Mouse (Mus musculus): ENCODE data around the gene Stx4a. TPM values are rescaled to one million over a fixed set of nuclear protein-coding genes. Genes with fewer than 3 reads are reported as not detected.

Stx4a gene
- polyA plus RNA-seq, 1 experiment from 2014 or later = 18.9 TPM

DNA sequence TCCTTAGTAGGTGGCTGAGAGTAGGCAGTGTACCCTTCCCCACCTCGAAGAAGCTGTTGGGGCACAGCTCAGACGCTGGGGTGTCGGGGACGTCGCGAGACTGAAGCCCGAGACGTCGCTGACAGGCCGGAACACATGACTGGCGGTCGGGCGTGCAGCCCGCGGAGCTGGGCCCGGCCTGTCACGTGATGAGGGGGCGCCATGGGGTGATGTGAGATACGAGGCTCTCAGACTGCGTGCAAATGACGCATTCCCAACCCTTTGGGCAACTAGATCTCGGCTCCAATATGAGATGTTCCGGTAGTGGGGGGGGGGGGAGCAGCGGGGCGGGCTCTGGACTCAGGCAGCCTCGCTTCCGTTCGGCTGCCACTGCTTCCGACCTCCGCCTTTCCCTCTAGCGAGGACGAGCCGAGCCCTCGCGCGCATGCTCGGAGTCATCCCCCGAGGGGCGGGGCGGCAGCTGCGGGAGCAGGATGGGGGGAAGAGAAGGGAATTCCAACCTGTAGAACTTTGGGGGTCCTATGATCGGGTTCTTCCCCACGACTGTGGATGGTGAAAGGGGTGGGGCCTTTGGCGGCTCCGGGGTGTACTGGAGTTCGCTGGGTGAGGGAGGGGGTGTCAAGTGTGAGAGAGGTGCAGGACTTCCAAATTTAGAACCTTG, 17.4 kb downstream of the Stx4a start:
- no peaks in the 10 kb centered on the region for H3K9me3 ChIP-seq
- H3K27me3 ChIP-seq = no peaks in the 10 kb centered on the region
- peak overlapping the region; percentile 70 for H3K4me3 ChIP-seq
- peaks cover 17% of the 10 kb centered on the region for H3K4me1 ChIP-seq (replicated peaks)
- H3K9ac ChIP-seq = peak overlapping the region; percentile 77
- peaks cover 6% of the 10 kb centered on the region; the same call in 1 of the 2 replicates for H3K36me3 ChIP-seq
- H3K27ac ChIP-seq (replicated peaks) = peak overlapping the region; percentile 91
- peak overlapping the region; percentile 99 for H3K4me2 ChIP-seq
- ATAC-seq (ENCODE audit: low read depth) = peak; percentile 90
- WGBS = under 1% methylated on average over 44 of the region's 46 CpGs

- Histone ChIP-seq H3K27me3 (no peaks in the 10 kb centered on the region), H3K4me3 (peak overlapping the region; percentile 70), H3K27ac (replicated peaks) (peak overlapping the region; percentile 91), H3K4me2 (peak overlapping the region; percentile 99), H3K9me3 (no peaks in the 10 kb centered on the region), H3K9ac (peak overlapping the region; percentile 77), H3K4me1 (replicated peaks) (peaks cover 17% of the 10 kb centered on the region), H3K36me3 (peaks cover 6% of the 10 kb centered on the region; the same call in 1 of the 2 replicates)
- under 1% methylated on average over 40 of the region's 40 CpGs for WGBS
- ATAC-seq (ENCODE audit: low read depth) = peak; percentile 59
These were observed 18.1 kb downstream of the Stx4a start for GRCm38 (mm10) chr7:127842001-127842718.

- H3K4me3 ChIP-seq = no peak overlapping the region
- no peak overlapping the region for H3K27ac ChIP-seq (replicated peaks)
- no peak for ATAC-seq (ENCODE audit: low read depth)
- no peaks in the 10 kb centered on the region for H3K27me3 ChIP-seq
- no peaks in the 10 kb centered on the region for H3K36me3 ChIP-seq
- WGBS = 80% methylated on average over 6 of the region's 6 CpGs
- no peaks in the 10 kb centered on the region for H3K9me3 ChIP-seq
- H3K9ac ChIP-seq = no peak overlapping the region
- H3K4me1 ChIP-seq (replicated peaks) = no peaks in the 10 kb centered on the region
- no peak overlapping the region for H3K4me2 ChIP-seq
These were observed 26.1 kb downstream of the Stx4a start for GRCm38 (mm10) chr7:127849973-127850875.

DNA sequence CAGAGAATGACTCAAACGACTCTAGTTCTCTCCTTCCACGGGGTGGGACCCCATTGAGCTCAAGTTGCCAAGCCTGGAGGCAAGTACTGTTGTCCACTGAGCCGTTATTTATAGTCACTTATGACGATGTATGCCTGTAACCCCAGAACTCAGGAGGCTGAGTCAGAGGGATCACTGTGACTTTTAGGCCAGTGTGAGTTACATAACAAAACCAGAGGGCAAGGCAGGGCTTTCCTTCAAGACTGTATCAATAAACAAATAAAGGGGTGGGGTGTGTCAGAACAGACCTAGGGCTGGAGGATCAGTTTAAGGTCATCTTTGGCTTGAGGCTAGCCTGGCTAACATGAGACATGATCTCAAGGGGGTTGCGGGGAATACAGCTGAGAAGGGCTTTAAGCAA, 26.8 kb downstream of the Stx4a start:
- no peak overlapping the region for H3K27ac ChIP-seq (replicated peaks)
- H3K9ac ChIP-seq = no peak overlapping the region
- no peak overlapping the region for H3K4me2 ChIP-seq
- ATAC-seq (ENCODE audit: low read depth) = no peak
- no peaks in the 10 kb centered on the region for H3K36me3 ChIP-seq
- WGBS = 76% methylated on average over 5 of the region's 5 CpGs
- H3K4me3 ChIP-seq = no peak overlapping the region
- H3K9me3 ChIP-seq = no peaks in the 10 kb centered on the region
- no peaks in the 10 kb centered on the region for H3K27me3 ChIP-seq
- no peaks in the 10 kb centered on the region for H3K4me1 ChIP-seq (replicated peaks)

- H3K9ac ChIP-seq = no peak overlapping the region
- no peaks in the 10 kb centered on the region for H3K9me3 ChIP-seq
- H3K4me3 ChIP-seq = no peak overlapping the region
- WGBS = 91% methylated on average over 6 of the region's 6 CpGs
- no peaks in the 10 kb centered on the region for H3K27me3 ChIP-seq
- no peak for ATAC-seq (ENCODE audit: low read depth)
- no peak overlapping the region for H3K4me2 ChIP-seq
- H3K4me1 ChIP-seq (replicated peaks) = no peaks in the 10 kb centered on the region
- H3K27ac ChIP-seq (replicated peaks) = no peak overlapping the region
- H3K36me3 ChIP-seq = peaks cover 7% of the 10 kb centered on the region; the same call in 1 of the 2 replicates
These were observed 34.2 kb downstream of the Stx4a start for GRCm38 (mm10) chr7:127858258-127858657.

DNA sequence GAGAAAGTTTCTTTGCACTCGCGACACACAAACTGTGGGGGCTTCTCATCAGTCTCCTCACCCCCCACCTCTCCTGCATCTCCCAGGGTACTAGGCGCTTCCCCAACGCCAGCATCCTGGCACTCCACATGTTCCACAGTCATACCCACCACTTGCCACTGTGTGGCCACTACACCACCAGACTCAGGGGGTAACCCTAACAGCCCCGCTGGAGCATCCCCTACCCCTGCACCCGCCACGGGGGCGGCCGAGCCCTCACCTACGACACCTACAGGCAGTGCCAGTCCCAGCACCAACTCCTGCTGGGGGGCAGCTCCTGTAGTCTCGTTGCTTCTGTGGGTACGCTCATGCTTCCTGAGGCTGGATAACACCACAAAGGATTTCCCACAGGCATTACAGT, 42.3 kb downstream of the Stx4a start:
- WGBS = 93% methylated on average over 12 of the region's 12 CpGs

GRCm38 (mm10) chr7:127867641-127868040, 43.5 kb downstream of the Stx4a start:
- Histone ChIP-seq H3K9me3 (no peaks in the 10 kb centered on the region), H3K27me3 (no peaks in the 10 kb centered on the region), H3K4me2 (no peak overlapping the region), H3K36me3 (peaks cover 70% of the 10 kb centered on the region), H3K9ac (no peak overlapping the region), H3K4me3 (no peak overlapping the region), H3K27ac (replicated peaks) (no peak overlapping the region), H3K4me1 (replicated peaks) (peaks cover 12% of the 10 kb centered on the region)
- 97% methylated on average over 18 of the region's 18 CpGs for WGBS
- ATAC-seq (ENCODE audit: low read depth) = no peak

More for the DNA sequence above, 42.3 kb downstream of the Stx4a start:
- Histone ChIP-seq H3K4me3 (no peak overlapping the region), H3K4me1 (replicated peaks) (peaks cover 12% of the 10 kb centered on the region), H3K27me3 (no peaks in the 10 kb centered on the region), H3K9me3 (no peaks in the 10 kb centered on the region), H3K9ac (no peak overlapping the region), H3K4me2 (no peak overlapping the region), H3K27ac (replicated peaks) (no peak overlapping the region), H3K36me3 (peaks cover 64% of the 10 kb centered on the region)
- no peak for ATAC-seq (ENCODE audit: low read depth)

DNA sequence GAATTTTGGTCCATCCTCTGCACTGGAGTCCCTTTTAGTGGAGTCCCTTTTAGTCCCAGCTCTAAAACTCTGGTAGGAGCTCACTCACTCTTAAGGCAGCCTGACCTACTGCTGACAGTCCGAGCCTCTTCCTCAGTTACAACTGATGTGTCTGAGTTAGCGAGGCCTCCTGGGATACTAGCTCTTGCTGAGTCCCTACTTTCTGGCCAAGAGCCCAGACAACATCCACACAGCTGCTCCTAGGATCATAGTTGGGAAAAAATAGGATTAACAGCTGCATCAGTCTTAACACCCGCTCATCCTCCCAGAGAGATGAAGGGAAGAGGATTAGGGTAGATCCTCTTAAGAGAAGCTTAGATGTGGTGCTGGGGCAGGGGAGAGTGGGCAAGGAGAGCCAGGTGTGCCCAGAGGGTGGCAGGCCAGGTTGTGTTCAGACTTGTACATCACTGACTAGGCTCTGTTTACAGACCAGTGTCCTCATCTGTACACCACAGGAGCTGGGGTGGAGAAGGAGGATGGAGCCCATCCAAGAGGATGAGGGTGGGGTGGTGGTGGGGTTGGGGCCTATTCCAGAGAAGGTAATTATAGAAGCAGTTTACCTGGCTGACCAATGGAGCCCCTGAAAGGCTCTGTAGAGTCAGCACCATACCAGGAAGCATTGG, 45.2 kb downstream of the Stx4a start:
- Histone ChIP-seq H3K4me3 (no peak overlapping the region), H3K9me3 (no peaks in the 10 kb centered on the region), H3K27me3 (no peaks in the 10 kb centered on the region), H3K4me1 (replicated peaks) (peaks cover 29% of the 10 kb centered on the region), H3K9ac (no peak overlapping the region), H3K27ac (replicated peaks) (peak overlapping the region; percentile 64), H3K4me2 (no peak overlapping the region), H3K36me3 (peaks cover 67% of the 10 kb centered on the region)
- WGBS = 73% methylated on average over 3 of the region's 3 CpGs
- no peak for ATAC-seq (ENCODE audit: low read depth)

DNA sequence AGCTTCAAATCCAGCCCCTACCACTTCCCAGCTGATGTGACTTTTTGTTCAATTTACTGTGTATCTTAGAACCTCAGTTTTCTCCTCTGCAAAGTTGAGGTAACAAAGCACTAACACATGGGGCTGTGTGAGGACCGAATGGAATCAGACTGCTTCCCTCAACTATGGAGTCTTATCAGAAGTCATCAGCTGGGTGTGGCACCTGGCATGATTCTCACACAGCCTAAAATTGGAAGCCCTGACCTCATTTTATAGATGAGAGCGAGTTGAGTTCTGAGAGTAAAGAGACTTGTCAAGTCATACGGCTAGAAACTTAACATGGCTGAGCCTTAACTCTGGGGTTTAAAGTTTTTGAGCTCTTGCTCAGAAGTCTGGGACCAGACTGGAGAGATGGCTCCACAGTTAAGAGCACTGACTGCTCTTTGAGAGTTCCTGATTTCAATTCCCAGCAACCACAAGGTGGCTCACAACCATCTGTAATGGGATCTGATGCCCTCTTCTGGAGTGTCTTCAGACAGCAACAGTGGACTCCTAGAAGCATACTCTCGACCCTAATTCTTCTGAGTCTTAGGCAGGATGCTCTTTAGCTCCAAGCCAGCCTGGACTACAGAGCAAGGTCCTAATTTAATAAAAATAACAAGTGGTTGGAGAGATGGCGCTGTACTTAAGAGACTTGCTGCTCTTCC, 46.2 kb downstream of the Stx4a start:
- Histone ChIP-seq H3K4me1 (replicated peaks) (peaks cover 33% of the 10 kb centered on the region), H3K4me2 (no peak overlapping the region), H3K9ac (no peak overlapping the region), H3K9me3 (no peaks in the 10 kb centered on the region), H3K27ac (replicated peaks) (no peak overlapping the region), H3K4me3 (no peak overlapping the region), H3K36me3 (peaks cover 60% of the 10 kb centered on the region), H3K27me3 (no peaks in the 10 kb centered on the region)
- WGBS = 86% methylated on average over 5 of the region's 5 CpGs
- ATAC-seq (ENCODE audit: low read depth) = no peak

GRCm38 (mm10) chr7:127874812-127875626, 50.9 kb downstream of the Stx4a start:
- Histone ChIP-seq H3K36me3 (peaks cover 50% of the 10 kb centered on the region), H3K9ac (peak overlapping the region; percentile 99), H3K27ac (replicated peaks) (peak overlapping the region; percentile 100), H3K4me1 (replicated peaks) (peaks cover 34% of the 10 kb centered on the region), H3K27me3 (no peaks in the 10 kb centered on the region), H3K4me3 (peak overlapping the region; percentile 97), H3K9me3 (no peaks in the 10 kb centered on the region), H3K4me2 (peak overlapping the region; percentile 86)
- WGBS = 5% methylated on average over 20 of the region's 20 CpGs
- peak; percentile 45 for ATAC-seq (ENCODE audit: low read depth)
